Mouse (Mus musculus) liver, adult 10 weeks (tissue): Measurements from ENCODE around the gene Gm21117. TPM values are rescaled to one million over a fixed set of nuclear protein-coding genes. Genes with fewer than 3 reads are reported as not detected.

ENCODE experiments used
- polyA plus RNA-seq: library from polyadenylated mRNA; stranded (reverse); fragments of 350-450 nt; fragmentation: Illumina TruSeq; extraction: RNeasy Lipid Tissue Mini Kit (QIAGEN cat#74804); gene quantifications from one replicate; pipeline ENCODE4 v1.2.3, GENCODE M21; 2014; ENCODE audit warnings: low read depth, low replicate concordance

Gene Gm21117
- polyA plus RNA-seq: not detected

DNA sequence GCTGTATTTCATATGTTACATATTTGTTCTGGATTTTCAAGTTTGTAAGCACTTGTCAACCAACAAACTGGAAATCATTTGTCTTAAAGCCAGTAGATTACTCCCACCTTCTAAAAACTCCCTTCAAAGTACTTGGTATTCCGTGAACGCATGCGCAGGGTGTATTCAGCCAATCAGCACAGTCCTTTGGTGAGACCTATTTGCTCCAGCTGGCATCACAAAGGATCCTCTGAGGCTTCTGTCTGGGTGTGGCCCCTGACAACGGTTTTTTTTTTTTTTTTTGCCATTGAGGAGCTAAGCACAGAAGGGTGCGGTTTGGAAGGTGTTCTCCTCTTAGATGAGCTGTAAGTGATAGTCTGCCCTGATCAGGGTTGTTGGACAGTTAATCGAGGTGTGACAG is at the start of gene Gm21117:
Gene Gm21117, plus strand, starts transcription at position 301 of the 400 bp plus-strand sequence.

